Mouse (Mus musculus) intestine, postnatal 0 days (tissue): Measurements from ENCODE around the gene Rps11. TPM values are rescaled to one million over a fixed set of nuclear protein-coding genes. Genes with fewer than 3 reads are reported as not detected.

Experiments
- ATAC-seq: fragments of 200-750 bp; cut with Nextera tagmentation; 2 replicates; pipeline ENCODE4 v1.8.0; 2017; ENCODE audit warnings: mild to moderate bottlenecking, moderate TSS enrichment, moderate library complexity
- H3K27ac ChIP-seq: fragments of 300-500 bp; sonication (generic); 2 replicates; pipeline ENCODE4 v1.5.1; 2014; ENCODE audit warnings: mild to moderate bottlenecking, low read depth, low read length, moderate library complexity
- H3K27me3 ChIP-seq: fragments of 300-500 bp; sonication (generic); replicated peaks from 2 replicates; pipeline ENCODE4 v1.6.1; 2014; ENCODE audit warnings: low read length, mixed read lengths; ENCODE audit not compliant: control insufficient read depth, insufficient read depth
- H3K36me3 ChIP-seq: fragments of 300-500 bp; sonication (generic); 2 replicates; pipeline ENCODE4 v1.6.1; 2014; ENCODE audit warnings: mild to moderate bottlenecking, moderate library complexity; ENCODE audit not compliant: control insufficient read depth, insufficient read depth
- H3K4me1 ChIP-seq: fragments of 300-500 bp; sonication (generic); replicated peaks from 2 replicates; pipeline ENCODE4 v1.6.1; 2014; ENCODE audit warnings: antibody characterized with exemption, low read length, mixed read lengths; ENCODE audit not compliant: control insufficient read depth, insufficient read depth
- H3K4me2 ChIP-seq: fragments of 300-500 bp; sonication (generic); replicated peaks from 2 replicates; pipeline ENCODE4 v1.6.1; 2014; ENCODE audit warnings: low read depth, mild to moderate bottlenecking, moderate library complexity
- H3K4me3 ChIP-seq: fragments of 300-500 bp; sonication (generic); 2 replicates; pipeline ENCODE4 v1.5.1; 2014; ENCODE audit warnings: low read depth, low read length
- H3K9ac ChIP-seq: fragments of 300-500 bp; sonication (generic); 2 replicates; pipeline ENCODE4 v1.6.1; 2014; ENCODE audit warnings: mild to moderate bottlenecking, low read depth, low read length
- H3K9me3 ChIP-seq: fragments of 300-500 bp; sonication (generic); 2 replicates; pipeline ENCODE4 v1.6.1; 2016; ENCODE audit warnings: mixed run types; ENCODE audit not compliant: control insufficient read depth
- CTCF ChIP-seq: sonication (generic); IDR thresholded peaks from 2 replicates; pipeline ENCODE4 v1.5.1; 2016; ENCODE audit warnings: low read depth, mild to moderate bottlenecking, control low read depth, antibody characterized with exemption, moderate library complexity
- WGBS: fragments of 180-500 bp; shearing (Covaris S2); extraction: QIAGEN DNeasy Blood & Tissue Kit; methylation state at CpG from one replicate; pipeline ENCODE4 v1.1.7; 2014; 5-methylcytosine and 5-hydroxymethylcytosine counted together
- polyA plus RNA-seq: library from polyadenylated mRNA; unstranded; fragments of >200 nt; fragmentation: Nextera tagmentation; extraction: Ambion mirVana; gene quantifications from 2 replicates; pipeline ENCODE4 v1.2.1, GENCODE M21; 2015

The Rps11 gene
- polyA plus RNA-seq, 1 experiment from 2014 or later: 1,755 TPM

DNA sequence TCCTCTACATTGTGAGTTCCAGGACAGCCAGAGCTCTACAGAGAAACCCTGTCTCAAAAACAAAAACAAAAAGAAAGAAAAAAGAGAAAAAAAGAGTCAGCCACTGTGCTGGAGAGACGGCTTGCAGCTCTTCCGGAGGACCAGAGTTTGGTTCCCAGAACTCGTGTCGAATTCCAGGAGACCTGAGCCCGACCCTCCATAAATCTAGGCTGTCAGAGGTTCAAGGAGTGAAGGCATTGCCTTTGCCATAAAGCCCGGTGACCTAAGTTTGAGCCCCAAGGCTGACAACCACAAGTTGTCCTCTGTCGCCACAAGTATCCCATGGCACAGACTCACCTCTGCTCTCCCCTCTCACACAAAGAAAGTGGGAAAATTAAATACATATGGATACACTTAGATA is 30.1 kb downstream of the Rps11 start:
- 45% methylated on average over 7 of the region's 7 CpGs for WGBS
- H3K4me1 ChIP-seq: no peaks in the 10 kb centered on the region
- H3K4me2 ChIP-seq: no peak overlapping the region
- no peaks in the 10 kb centered on the region for H3K9me3 ChIP-seq
- TF ChIP-seq CTCF: no peak
- ATAC-seq: no peak
- no peak overlapping the region for H3K9ac ChIP-seq
- peaks cover 29% of the 10 kb centered on the region for H3K36me3 ChIP-seq
- no peaks in the 10 kb centered on the region for H3K27me3 ChIP-seq
- no peak overlapping the region for H3K27ac ChIP-seq
- H3K4me3 ChIP-seq: no peak overlapping the region

DNA sequence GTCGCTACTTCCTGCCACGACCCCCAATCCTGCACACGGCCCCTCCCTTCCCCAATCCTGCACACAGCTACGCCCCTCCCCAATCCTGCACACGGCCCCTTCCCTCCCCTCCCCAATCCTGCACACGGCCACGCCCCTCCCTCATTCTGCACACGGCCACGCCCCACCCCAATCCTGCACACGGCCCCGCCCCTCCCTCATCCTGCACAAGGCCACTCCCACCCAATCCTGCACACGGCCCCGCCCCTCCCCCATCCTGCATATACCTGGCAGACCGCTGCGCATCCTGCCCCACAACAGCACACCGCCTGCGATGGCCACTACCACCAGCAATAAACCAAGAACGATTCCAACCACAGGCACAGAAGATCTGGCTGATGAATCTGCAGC is 30.7 kb downstream of the Rps11 start:
- WGBS: 40% methylated on average over 17 of the region's 18 CpGs
- Histone ChIP-seq H3K4me2 (no peak overlapping the region), H3K4me1 (no peaks in the 10 kb centered on the region), H3K9ac (no peak overlapping the region), H3K27ac (0 out of 2 replicates have a peak overlapping the region, but pooled peaks have one; percentile 50), H3K9me3 (no peaks in the 10 kb centered on the region), H3K36me3 (peaks cover 32% of the 10 kb centered on the region), H3K27me3 (no peaks in the 10 kb centered on the region), H3K4me3 (no peak overlapping the region)
- no peak for TF ChIP-seq CTCF
- no peak for ATAC-seq

DNA sequence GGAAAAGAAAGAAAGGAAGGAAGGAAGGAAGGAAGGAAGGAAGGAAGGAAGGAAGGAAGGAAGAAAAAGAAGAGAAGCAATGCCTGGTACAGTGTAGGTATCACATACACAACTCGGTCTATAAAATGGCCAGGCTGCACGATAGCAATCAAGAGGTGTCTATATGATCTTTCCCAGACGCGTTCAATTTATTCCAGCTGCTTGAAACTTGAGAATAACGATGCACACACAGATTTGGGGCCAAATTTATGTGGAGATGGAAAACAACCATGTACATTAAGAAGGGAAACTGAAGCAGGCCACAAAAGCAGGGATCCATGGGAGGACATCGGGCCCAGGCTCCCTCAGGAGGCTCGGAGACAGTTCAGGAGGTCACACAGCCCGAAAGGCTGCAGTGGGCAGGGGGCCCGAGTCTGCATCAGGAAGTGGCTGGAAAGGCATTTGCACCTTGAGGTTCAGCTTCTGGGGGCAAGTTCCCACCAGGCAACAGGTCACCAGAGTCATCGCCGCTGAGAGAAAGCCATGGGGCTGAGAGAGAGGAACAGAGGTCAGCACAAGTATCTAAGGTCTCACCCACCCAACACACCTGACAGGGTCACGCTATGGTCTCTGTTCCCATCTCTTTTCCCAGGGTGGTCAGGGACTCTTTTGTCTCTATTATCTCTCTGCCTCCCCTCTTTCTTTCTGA is 31.3 kb downstream of the Rps11 start:
- Histone ChIP-seq H3K4me1 (no peaks in the 10 kb centered on the region), H3K9ac (no peak overlapping the region), H3K27ac (peak overlapping the region; percentile 50; the same call in 1 of the 2 replicates), H3K27me3 (no peaks in the 10 kb centered on the region), H3K36me3 (peaks cover 37% of the 10 kb centered on the region), H3K4me3 (no peak overlapping the region), H3K4me2 (no peak overlapping the region), H3K9me3 (no peaks in the 10 kb centered on the region)
- ATAC-seq: no peak
- 54% methylated on average over 12 of the region's 12 CpGs for WGBS
- no peak for TF ChIP-seq CTCF

DNA sequence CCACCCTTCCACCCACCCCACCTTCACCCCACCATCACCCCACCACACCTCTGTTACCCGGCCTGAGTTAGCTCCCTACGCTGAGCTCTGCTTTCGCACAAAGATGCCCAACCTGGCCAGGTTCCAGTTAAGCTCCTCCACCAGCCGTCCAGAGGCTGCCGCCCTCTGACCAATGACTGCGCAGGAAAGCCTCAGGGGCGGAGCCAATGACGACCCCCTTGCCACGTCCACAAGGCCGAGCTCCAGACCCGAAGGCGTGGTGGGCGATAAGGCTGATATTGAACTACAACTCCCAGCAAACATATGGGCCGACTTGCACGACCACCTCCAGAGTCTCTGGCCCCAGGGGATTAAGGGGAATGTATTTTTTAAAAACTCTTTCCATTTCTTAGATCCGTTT is 32.2 kb downstream of the Rps11 start, which contains the start of gene Rcn3:
TSS of gene Rcn3 (minus strand) at position 174 of the 400 bp plus-strand sequence.
- Histone ChIP-seq H3K27ac (peak within 1 kb of the TSS; percentile 60; the same call in 1 of the 2 replicates), H3K4me3 (peak within 1 kb of the TSS; percentile 40), H3K9me3 (no peaks in the 10 kb centered on the region), H3K4me1 (no peaks in the 10 kb centered on the region), H3K27me3 (no peaks in the 10 kb centered on the region), H3K4me2 (peak within 1 kb of the TSS; percentile 56), H3K9ac (peak within 1 kb of the TSS; percentile 53), H3K36me3 (peaks cover 39% of the 10 kb centered on the region)
- peak; percentile 55 for ATAC-seq
- TF ChIP-seq CTCF: no peak
- 4% methylated on average over 16 of the region's 16 CpGs for WGBS

DNA sequence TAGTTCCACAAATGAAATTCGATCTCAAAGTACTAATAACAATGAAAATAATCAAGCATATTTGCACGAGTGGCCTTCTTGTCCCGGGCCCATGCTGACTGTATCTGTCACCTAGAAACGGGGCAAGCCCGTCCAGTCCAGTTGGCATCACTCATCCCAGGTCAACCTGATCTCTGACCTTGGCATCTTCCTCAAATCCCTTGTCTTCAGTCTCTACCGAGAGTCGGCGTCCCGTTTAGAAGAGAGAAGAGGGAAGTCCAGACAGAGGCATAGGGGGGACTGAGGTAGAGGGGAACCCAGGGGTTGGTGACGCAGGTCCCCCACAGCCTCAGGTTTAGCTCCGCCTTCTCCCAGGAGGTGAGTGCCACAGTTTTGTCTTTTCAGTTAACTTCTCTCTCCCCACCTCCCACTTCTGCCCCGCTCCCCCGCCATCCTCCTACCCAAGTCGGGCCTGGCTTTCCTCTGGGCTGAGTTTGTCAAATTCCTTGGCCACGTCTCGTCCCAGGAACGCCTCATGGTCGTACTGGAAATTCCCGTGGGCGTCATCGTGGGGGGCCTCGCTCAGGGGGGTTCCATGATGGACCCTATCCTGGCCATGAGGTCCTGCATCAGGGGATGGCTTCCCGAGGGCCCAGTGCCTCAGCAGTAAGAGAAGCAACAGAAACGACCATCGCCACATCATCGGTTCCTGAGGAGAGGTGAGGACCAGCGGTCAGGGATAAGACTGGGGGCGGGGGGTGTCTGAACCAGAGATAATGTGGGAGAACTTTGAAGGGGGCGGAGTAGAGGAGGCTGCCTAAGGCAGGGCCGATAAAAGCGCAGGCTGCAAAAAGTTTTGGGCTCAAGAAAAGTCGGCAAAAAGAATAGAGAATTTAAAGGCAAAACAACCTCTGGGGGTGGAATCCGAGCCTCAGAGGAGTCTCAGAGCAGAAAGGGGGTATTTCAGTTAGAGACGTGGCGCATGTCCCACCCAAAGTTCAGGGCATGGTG is 32.9 kb downstream of the Rps11 start:
- H3K36me3 ChIP-seq: peaks cover 41% of the 10 kb centered on the region
- no peak for TF ChIP-seq CTCF
- H3K9ac ChIP-seq: peak overlapping the region; percentile 53
- H3K4me1 ChIP-seq: no peaks in the 10 kb centered on the region
- peak overlapping the region; percentile 56 for H3K4me2 ChIP-seq
- no peaks in the 10 kb centered on the region for H3K9me3 ChIP-seq
- no peaks in the 10 kb centered on the region for H3K27me3 ChIP-seq
- 21% methylated on average over 35 of the region's 35 CpGs for WGBS
- peak overlapping the region; percentile 40 for H3K4me3 ChIP-seq
- ATAC-seq: no peak
- H3K27ac ChIP-seq: peak overlapping the region; percentile 60; the same call in 1 of the 2 replicates
